Mouse (Mus musculus): Measurements from ENCODE around the gene Fdxacb1.

- TF ChIP-seq POLR2A (IDR thresholded peaks at IDR 0.05; ENCODE audit: insufficient read length, low read depth) (no peak), CEBPB (IDR thresholded peaks at IDR 0.05; ENCODE audit: insufficient read depth, poor library complexity, severe bottlenecking) (no peak), MYOG (IDR thresholded peaks at IDR 0.05; ENCODE audit: control insufficient read depth in 1 of 3, insufficient read depth in 1 of 3, insufficient read length in 2 of 3, low read depth in 2 of 3) (no peak), MAX (IDR thresholded peaks at IDR 0.05; ENCODE audit: low read depth) (no peak), SRF (IDR thresholded peaks at IDR 0.05; ENCODE audit: control insufficient read depth, insufficient read length, low read depth) (no peak)
These were observed 49.2 kb upstream of the Fdxacb1 start for GRCm38 (mm10) chr9:50718878-50719277.

All from myocyte (in vitro differentiated cells).